Comparison of ENCODE assay signal across 8 mouse cellular contexts in genomic region chr5:110285770-110286445, GRCm38 (mm10). TPM values are rescaled to one million over a fixed set of nuclear protein-coding genes. Genes with fewer than 3 reads are reported as not detected.
DNase-seq lines count a peak whose midpoint lies in the region; ATAC-seq and TF ChIP-seq lines count a peak whose summit lies in the region.

Gene Pxmp2 (minus strand): TSS chr5:110286186.
Gene Pole (plus strand): TSS chr5:110286306.

- DNase-seq in NIH3T3 (ENCODE audit: low read depth), result peak; percentile 95
- peak; percentile 84 for DNase-seq in cerebellum, adult 9-11 months
- peak; percentile 49 to 81 for DNase-seq in frontal cortex, adult 2 months (ENCODE audit: extremely low spot score in 1 of 2, low spot score in 1 of 2)
- peak; percentile 95 for DNase-seq in hindbrain, embryonic 11.5 days (ENCODE audit: low spot score)
- DNase-seq in layer of hippocampus, adult 9-11 months, result peak; percentile 86
- peak; percentile 96 for DNase-seq in lung, postnatal 0 days (ENCODE audit: low spot score)
- DNase-seq in ovary, postnatal 10 days (ENCODE audit: low spot score), result peak; percentile 81
- DNase-seq in thymus, postnatal 0 days (ENCODE audit: low spot score), result peak; percentile 88

- H3K36me3 ChIP-seq in hindbrain, embryonic 11.5 days (ENCODE audit: control insufficient read depth, insufficient read depth, low read length), result 0 out of 2 replicates have a peak, but pooled peaks cover under 1% of the 10 kb centered on the region
- no peaks in the 10 kb centered on the region for H3K36me3 ChIP-seq in lung, postnatal 0 days (ENCODE audit: insufficient read depth, low read length)

- peak within 1 kb of the TSS; percentile 68 for H3K4me3 ChIP-seq in hindbrain, embryonic 11.5 days (ENCODE audit: low read depth, low read length)
- H3K4me3 ChIP-seq in lung, postnatal 0 days (ENCODE audit: low read depth, low read length), result peak within 1 kb of the TSS; percentile 62

- no peaks in the 10 kb centered on the region for H3K9me3 ChIP-seq in hindbrain, embryonic 11.5 days (ENCODE audit: control insufficient read depth, low read length)
- no peaks in the 10 kb centered on the region for H3K9me3 ChIP-seq in lung, postnatal 0 days (ENCODE audit: low read length)

- TF ChIP-seq CTCF in lung, postnatal 0 days (IDR thresholded peaks at IDR 0.05), result no peak

- WGBS in hindbrain, embryonic 11.5 days, result under 1% methylated on average over 57 of the region's 64 CpGs
- WGBS in lung, postnatal 0 days, result under 1% methylated on average over 43 of the region's 64 CpGs

- ATAC-seq in hindbrain, embryonic 11.5 days (ENCODE audit: low FRiP score), result peak; percentile 99
- ATAC-seq in lung, postnatal 0 days, result peak; percentile 99

- no peak for TF ChIP-seq EP300 in lung, postnatal 0 days (IDR thresholded peaks at IDR 0.05)

- no peak within 1 kb of the TSS for H3K27ac ChIP-seq in hindbrain, embryonic 11.5 days (ENCODE audit: low read depth, low read length)
- 0 out of 2 replicates have a peak within 1 kb of the TSS, but pooled peaks have one; percentile 22 for H3K27ac ChIP-seq in lung, postnatal 0 days (ENCODE audit: low read length)

- peak within 1 kb of the TSS; percentile 95 for H3K4me2 ChIP-seq in hindbrain, embryonic 11.5 days (replicated peaks; ENCODE audit: low read depth, low read length)
- peak within 1 kb of the TSS; percentile 98 for H3K4me2 ChIP-seq in lung, postnatal 0 days (replicated peaks; ENCODE audit: low read depth, low read length)

- H3K27me3 ChIP-seq in hindbrain, embryonic 11.5 days (ENCODE audit: control insufficient read depth, insufficient read depth, low read length), result peaks cover 7% of the 10 kb centered on the region
- no peaks in the 10 kb centered on the region for H3K27me3 ChIP-seq in lung, postnatal 0 days (replicated peaks; ENCODE audit: insufficient read depth, low read length)

- H3K9ac ChIP-seq in hindbrain, embryonic 11.5 days (ENCODE audit: low read depth, low read length), result peak within 1 kb of the TSS; percentile 79
- peak within 1 kb of the TSS; percentile 68 for H3K9ac ChIP-seq in lung, postnatal 0 days (replicated peaks; ENCODE audit: low read depth)

- H3K4me1 ChIP-seq in hindbrain, embryonic 11.5 days (replicated peaks; ENCODE audit: control insufficient read depth, insufficient read depth, low read length), result no peaks in the 10 kb centered on the region
- H3K4me1 ChIP-seq in lung, postnatal 0 days (ENCODE audit: insufficient read depth, low read depth, low read length), result peaks cover 10% of the 10 kb centered on the region; the same call in 1 of the 2 replicates

RNA-seq across cellular contexts. Expression of gene Pxmp2, which starts in this region (rescaled TPM):
- 5.6 and 8.3 TPM in 2 replicates for polyA plus RNA-seq in frontal cortex, adult 2 months (2012; rRNA removed)
- 7.9 and 10.0 TPM in 2 replicates for polyA plus RNA-seq in hindbrain, embryonic 11.5 days (2014; fragmentation: Nextera tagmentation; extraction: Ambion mirVana)
- polyA plus RNA-seq in lung, postnatal 0 days (2015; fragmentation: Nextera tagmentation; extraction: Ambion mirVana), result 12.8 and 14.4 TPM in 2 replicates
- polyA plus RNA-seq in thymus, postnatal 0 days (2015; fragmentation: Nextera tagmentation; extraction: Ambion mirVana), result 7.6 and 9.1 TPM in 2 replicates

RNA-seq across cellular contexts. Expression of gene Pole, which starts in this region (rescaled TPM):
- polyA plus RNA-seq in frontal cortex, adult 2 months (2012; rRNA removed), result 1.6 and 1.7 TPM in 2 replicates
- 28.5 and 30.1 TPM in 2 replicates for polyA plus RNA-seq in hindbrain, embryonic 11.5 days (2014; fragmentation: Nextera tagmentation; extraction: Ambion mirVana)
- 2.2 and 2.4 TPM in 2 replicates for polyA plus RNA-seq in lung, postnatal 0 days (2015; fragmentation: Nextera tagmentation; extraction: Ambion mirVana)
- polyA plus RNA-seq in thymus, postnatal 0 days (2015; fragmentation: Nextera tagmentation; extraction: Ambion mirVana), result 20.0 and 21.0 TPM in 2 replicates
